Mouse (Mus musculus) T-cell, adult 66 days (primary cell): ENCODE data around the gene Slc17a5. TPM values are rescaled to one million over a fixed set of nuclear protein-coding genes. Genes with fewer than 3 reads are reported as not detected.

Experiments used
- total RNA-seq, 2 experiments: library from RNA; stranded (reverse); gene quantifications; 3 replicates in 1 of 2; 4 replicates in 1 of 2; pipeline ENCODE4 v1.2.4; 2023

Gene Slc17a5
- 1 to 10 TPM; 6.4 to 7.9 TPM for total RNA-seq

DNA sequence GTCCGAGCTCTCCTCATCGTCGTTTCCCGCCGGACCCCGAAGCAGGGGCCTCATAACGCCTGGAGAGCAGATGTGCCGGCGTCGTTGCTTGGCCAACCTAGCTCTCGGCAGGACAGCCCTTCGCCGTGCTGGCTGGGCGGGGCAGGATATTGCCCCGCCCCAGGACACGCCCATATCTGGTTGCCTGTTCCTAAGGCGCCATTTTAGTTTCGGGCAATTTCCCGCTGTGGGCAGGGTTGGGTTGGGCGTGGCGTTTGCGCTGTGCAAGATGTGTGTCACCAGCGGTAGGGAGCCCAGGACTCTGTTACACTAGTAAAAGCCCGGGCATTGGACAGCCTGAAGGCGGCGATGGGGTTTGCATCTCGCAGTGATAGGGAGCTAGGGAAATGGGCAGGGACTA lies at the start of gene Slc17a5:
TSS of gene Slc17a5 (minus strand) at position 128 of the 400 bp plus-strand sequence.

DNA sequence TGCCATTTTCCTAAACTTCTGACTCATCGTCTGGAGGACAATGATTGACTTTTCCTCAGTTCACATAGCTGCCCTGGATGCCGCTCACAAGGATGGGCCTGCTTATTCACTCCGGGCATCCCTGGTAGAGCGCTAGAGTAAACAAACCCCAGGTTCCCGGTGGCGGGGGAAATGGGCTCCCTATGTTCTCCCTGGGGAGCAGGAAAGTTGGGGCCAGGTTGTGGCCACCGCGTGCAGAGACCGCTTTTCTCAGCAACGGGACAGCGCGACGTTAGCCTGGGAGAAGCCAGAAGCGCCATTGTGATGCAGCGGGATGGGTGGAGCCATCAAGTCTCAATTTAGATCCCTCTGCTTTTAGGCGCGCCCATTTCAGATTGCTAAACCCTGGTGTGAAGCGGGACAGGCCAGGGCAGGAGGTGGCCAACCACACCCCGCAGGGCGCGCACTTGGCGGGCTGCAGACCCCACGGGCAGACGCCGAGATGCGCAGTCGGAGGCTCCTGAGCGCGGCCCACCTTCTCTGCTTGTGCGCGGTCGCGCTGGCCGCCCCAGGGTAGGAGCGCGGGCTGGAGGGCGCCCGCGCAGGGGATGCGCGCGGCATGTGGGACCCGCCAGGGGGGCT lies 27.7 kb upstream of the Slc17a5 start, which contains the start of gene Cd109:
TSS of gene Cd109 (plus strand) at position 146 of the 621 bp plus-strand sequence.

DNA sequence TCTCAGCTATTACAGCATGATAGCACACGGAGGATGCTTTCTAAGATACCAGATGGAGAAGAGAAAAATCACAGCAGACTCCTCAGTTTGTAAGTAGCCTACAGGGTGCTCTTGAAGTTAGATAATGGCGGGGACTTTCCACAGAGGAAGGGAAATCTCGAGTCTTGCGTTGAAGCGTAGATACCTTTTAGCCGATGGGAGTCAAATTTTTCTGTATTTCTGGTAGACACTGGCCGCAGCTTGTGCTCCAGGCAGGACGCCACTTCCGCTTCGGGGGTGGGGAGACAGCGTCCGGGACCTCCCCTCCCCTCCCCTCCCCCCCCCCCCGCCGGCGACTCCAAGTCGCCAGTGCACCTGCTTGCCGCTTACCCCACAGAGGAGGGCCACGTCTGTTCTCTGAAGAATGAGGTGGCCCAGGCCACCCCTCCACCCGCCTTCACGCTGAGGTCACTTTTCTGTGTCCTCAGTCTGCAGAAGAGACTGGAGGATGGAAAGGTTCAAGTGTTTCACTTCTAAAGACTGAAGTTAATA lies 98.9 kb downstream of the Slc17a5 start, which contains the start of gene Eef1a1:
TSS of gene Eef1a1 (minus strand) at position 262 of the 531 bp plus-strand sequence.

Other genes with a start within 250 kb of the Slc17a5 start
- gene Gsta2, start 232.3 kb downstream of the Slc17a5 start, total RNA-seq: not detected
- gene Dppa5a, start 219.9 kb downstream of the Slc17a5 start, total RNA-seq: not detected
- gene Ooep, start 209.3 kb downstream of the Slc17a5 start, total RNA-seq: not detected
- 1 to 10 TPM; 2.1 to 2.3 TPM for gene Ddx43, start 192.3 kb downstream of the Slc17a5 start, total RNA-seq
- 1 to 10 TPM; 4.9 to 5.1 TPM for gene Cgas, start 144.8 kb downstream of the Slc17a5 start, total RNA-seq
- 10 to 100 TPM; 26.0 to 28.4 TPM for gene Mto1, start 139.8 kb downstream of the Slc17a5 start, total RNA-seq
- 1 to 10 TPM in 1 of 2 experiments, under 1 TPM in 1; 0.61 to 1.1 TPM for gene Gm17324, start 139.3 kb downstream of the Slc17a5 start, total RNA-seq
- over 10,000 TPM; 11,382 to 11,897 TPM for gene Eef1a1, start 98.9 kb downstream of the Slc17a5 start, total RNA-seq
- gene Cd109, start 27.5 kb upstream of the Slc17a5 start, total RNA-seq: not detected